Mouse (Mus musculus): Measurements from ENCODE around the gene Ccna1. TPM values are rescaled to one million over a fixed set of nuclear protein-coding genes. Genes with fewer than 3 reads are reported as not detected.

Gene Ccna1
- polyA plus RNA-seq, 1 experiment: not detected

- Histone ChIP-seq H3K9me3 (no peaks in the 10 kb centered on the region), H3K4me3 (replicated peaks) (no peak overlapping the region), H3K36me3 (replicated peaks; ENCODE audit: low read length) (no peaks in the 10 kb centered on the region), H3K27me3 (replicated peaks) (peaks cover 6% of the 10 kb centered on the region), H3K4me1 (0 out of 2 replicates have a peak, but pooled peaks cover 3% of the 10 kb centered on the region)
- TF ChIP-seq GATA1 (IDR thresholded peaks at IDR 0.05; ENCODE audit: borderline replicate concordance, low read length) (no peak), FLI1 (IDR thresholded peaks at IDR 0.05; ENCODE audit: low read length) (no peak)
These were observed 12.6 kb upstream of the Ccna1 start for GRCm38 (mm10) chr3:55067791-55068434.

DNA sequence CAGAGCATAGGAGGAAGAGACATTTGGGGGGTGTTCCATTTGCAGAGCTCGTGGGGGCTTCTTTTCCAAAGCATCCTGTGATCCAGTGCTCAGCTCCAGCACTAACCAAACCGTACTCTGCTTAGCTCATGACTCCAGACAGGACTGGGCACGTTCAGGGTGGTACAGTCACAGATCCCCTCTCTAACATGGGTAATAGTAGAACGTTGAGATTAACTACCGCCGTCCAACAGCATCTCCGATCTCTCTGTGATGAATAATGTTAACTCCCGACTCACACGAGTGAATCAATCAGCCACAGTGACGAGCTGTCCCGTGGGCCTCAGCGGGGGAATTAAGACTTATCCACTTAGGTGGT lies 11.3 kb upstream of the Ccna1 start:
- no peaks in the 10 kb centered on the region for H3K36me3 ChIP-seq (replicated peaks; ENCODE audit: low read length)
- no peaks in the 10 kb centered on the region for H3K9me3 ChIP-seq
- no peak for TF ChIP-seq GATA1 (IDR thresholded peaks at IDR 0.05; ENCODE audit: borderline replicate concordance, low read length)
- no peak for TF ChIP-seq FLI1 (IDR thresholded peaks at IDR 0.05; ENCODE audit: low read length)
- H3K4me3 ChIP-seq (replicated peaks): no peak overlapping the region
- 0 out of 2 replicates have a peak, but pooled peaks cover 3% of the 10 kb centered on the region for H3K4me1 ChIP-seq
- peaks cover 9% of the 10 kb centered on the region for H3K27me3 ChIP-seq (replicated peaks)

DNA sequence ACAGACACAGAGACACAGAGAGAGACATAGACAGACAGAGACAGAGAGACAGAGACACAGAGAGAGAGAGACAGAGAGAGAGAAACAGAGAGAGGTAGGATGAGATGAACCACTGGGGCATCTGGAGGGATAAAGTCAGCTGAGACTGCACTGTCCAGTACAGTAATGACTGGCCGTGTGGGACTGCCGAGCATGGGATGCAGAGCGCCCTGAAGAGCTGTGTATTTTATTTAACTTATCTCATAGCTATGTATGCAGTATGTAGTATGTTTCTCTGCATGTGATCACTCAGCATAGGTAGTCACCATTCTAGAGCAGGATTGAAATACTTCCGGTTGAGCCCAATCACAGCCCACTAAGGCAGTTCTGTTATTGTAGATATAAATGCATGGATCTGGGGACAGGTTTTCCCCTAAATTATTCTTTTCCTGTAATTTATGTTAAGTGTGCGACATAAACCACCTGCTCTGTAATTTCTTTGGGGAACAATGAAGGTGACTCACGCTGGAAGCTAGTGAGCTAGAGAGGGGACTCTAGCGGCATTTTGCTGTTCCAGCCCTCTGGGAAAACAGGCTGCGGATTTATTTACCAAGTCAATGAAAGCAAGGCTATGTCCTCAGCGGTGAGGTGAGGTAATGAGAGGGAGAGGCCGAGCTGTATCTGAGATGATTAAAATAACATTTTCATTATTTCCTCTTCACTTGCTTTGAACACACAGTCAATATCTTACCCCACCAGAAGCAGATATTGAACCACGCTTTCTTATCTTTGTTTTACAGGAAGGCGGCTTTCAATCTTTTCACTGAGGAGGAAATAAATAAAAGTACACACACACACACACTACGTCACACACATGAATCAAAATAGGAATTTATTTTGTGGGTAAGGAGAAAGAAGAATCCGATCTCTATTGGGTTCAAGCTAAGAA lies 10.7 kb upstream of the Ccna1 start:
- Histone ChIP-seq H3K27me3 (replicated peaks) (peaks cover 9% of the 10 kb centered on the region), H3K36me3 (replicated peaks; ENCODE audit: low read length) (no peaks in the 10 kb centered on the region), H3K4me1 (0 out of 2 replicates have a peak, but pooled peaks cover 3% of the 10 kb centered on the region), H3K9me3 (no peaks in the 10 kb centered on the region), H3K4me3 (replicated peaks) (no peak overlapping the region)
- TF ChIP-seq GATA1 (IDR thresholded peaks at IDR 0.05; ENCODE audit: borderline replicate concordance, low read length) (no peak), FLI1 (IDR thresholded peaks at IDR 0.05; ENCODE audit: low read length) (no peak)

DNA sequence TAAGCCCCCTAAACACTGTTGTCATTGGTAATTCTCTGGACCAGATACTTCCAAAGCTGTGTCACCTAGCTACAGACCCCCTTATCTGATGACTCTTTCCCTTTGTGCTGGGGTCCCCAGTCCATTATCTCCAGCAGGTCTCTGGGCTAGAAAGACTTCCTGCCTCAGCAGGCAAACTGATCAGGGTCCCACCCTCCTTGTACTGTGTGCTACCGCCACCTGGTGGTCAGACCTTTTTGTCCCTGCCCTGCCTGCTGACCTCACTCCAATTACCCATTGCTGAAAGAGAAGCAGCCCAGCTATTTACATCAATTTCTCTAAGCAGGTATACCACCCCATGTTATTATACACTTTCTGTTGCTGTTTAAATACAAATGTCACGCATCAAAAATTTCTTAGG lies 9.1 kb upstream of the Ccna1 start:
- peaks cover 9% of the 10 kb centered on the region for H3K27me3 ChIP-seq (replicated peaks)
- H3K36me3 ChIP-seq (replicated peaks; ENCODE audit: low read length): no peaks in the 10 kb centered on the region
- 0 out of 2 replicates have a peak, but pooled peaks cover 3% of the 10 kb centered on the region for H3K4me1 ChIP-seq
- no peak for TF ChIP-seq FLI1 (IDR thresholded peaks at IDR 0.05; ENCODE audit: low read length)
- TF ChIP-seq GATA1 (IDR thresholded peaks at IDR 0.05; ENCODE audit: borderline replicate concordance, low read length): no peak
- H3K9me3 ChIP-seq: no peaks in the 10 kb centered on the region
- H3K4me3 ChIP-seq (replicated peaks): no peak overlapping the region

GRCm38 (mm10) chr3:55062653-55063052 lies 7.4 kb upstream of the Ccna1 start:
- H3K27me3 ChIP-seq (replicated peaks): peaks cover 6% of the 10 kb centered on the region
- H3K9me3 ChIP-seq: no peaks in the 10 kb centered on the region
- H3K4me3 ChIP-seq (replicated peaks): no peak overlapping the region
- 0 out of 2 replicates have a peak, but pooled peaks cover 3% of the 10 kb centered on the region for H3K4me1 ChIP-seq
- TF ChIP-seq FLI1 (IDR thresholded peaks at IDR 0.05; ENCODE audit: low read length) (no peak), GATA1 (IDR thresholded peaks at IDR 0.05; ENCODE audit: borderline replicate concordance, low read length) (no peak)
- H3K36me3 ChIP-seq (replicated peaks; ENCODE audit: low read length): no peaks in the 10 kb centered on the region

DNA sequence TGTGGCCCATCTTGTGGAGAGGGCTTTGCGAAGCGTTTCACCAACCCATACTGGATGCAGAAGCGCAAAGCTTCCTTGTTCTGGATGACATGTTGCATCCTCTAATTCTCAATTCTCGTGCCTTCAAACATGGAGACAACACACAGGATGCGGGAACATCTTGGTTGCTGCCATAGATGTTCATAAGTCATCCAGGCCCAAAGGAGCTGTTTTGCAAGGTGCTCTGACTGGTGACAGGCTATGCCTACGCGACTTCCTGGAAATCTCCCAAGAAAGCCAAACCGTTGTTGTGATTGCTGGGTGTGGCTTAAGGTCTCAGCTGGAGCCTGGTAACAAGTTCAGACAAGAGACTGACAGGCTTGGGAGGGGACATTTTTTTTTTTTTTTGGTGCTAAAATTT lies 1.1 kb upstream of the Ccna1 start:
- TF ChIP-seq FLI1 (IDR thresholded peaks at IDR 0.05; ENCODE audit: low read length) (no peak), GATA1 (IDR thresholded peaks at IDR 0.05; ENCODE audit: borderline replicate concordance, low read length) (no peak)
- Histone ChIP-seq H3K4me1 (0 out of 2 replicates have a peak, but pooled peaks cover 4% of the 10 kb centered on the region), H3K27me3 (replicated peaks) (peaks cover 31% of the 10 kb centered on the region), H3K4me3 (replicated peaks) (no peak overlapping the region), H3K36me3 (replicated peaks; ENCODE audit: low read length) (no peaks in the 10 kb centered on the region), H3K9me3 (peaks cover 4% of the 10 kb centered on the region; the same call in 1 of the 2 replicates)

DNA sequence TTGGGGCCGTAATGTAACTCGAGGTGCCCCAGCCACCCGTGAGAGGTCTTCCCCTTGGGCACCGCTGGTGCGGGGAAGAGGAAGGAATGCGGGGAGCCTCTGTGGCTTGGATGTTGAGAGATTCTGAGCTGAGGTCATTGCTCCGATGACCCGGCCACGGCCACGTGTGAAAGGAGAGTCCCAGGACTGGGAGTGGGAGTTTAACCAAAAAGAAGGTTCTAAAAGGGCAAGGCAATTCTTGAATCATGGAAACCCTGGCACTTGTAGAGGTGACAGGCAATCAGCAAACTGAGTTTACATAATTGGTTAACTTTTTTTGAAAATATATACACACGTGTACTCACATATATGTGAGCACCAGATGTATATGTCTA lies 433 bp upstream of the Ccna1 start:
- Histone ChIP-seq H3K4me1 (0 out of 2 replicates have a peak, but pooled peaks cover 4% of the 10 kb centered on the region), H3K4me3 (replicated peaks) (no peak overlapping the region), H3K9me3 (peaks cover 4% of the 10 kb centered on the region; the same call in 1 of the 2 replicates), H3K36me3 (replicated peaks; ENCODE audit: low read length) (no peaks in the 10 kb centered on the region), H3K27me3 (replicated peaks) (peaks cover 31% of the 10 kb centered on the region)
- no peak for TF ChIP-seq FLI1 (IDR thresholded peaks at IDR 0.05; ENCODE audit: low read length)
- TF ChIP-seq GATA1 (IDR thresholded peaks at IDR 0.05; ENCODE audit: borderline replicate concordance, low read length): no peak

- peaks cover 31% of the 10 kb centered on the region for H3K27me3 ChIP-seq (replicated peaks)
- H3K4me3 ChIP-seq (replicated peaks): no peak overlapping the region
- TF ChIP-seq GATA1 (IDR thresholded peaks at IDR 0.05; ENCODE audit: borderline replicate concordance, low read length) (no peak), FLI1 (IDR thresholded peaks at IDR 0.05; ENCODE audit: low read length) (no peak)
- H3K9me3 ChIP-seq: peaks cover 11% of the 10 kb centered on the region; the same call in 1 of the 2 replicates
- H3K4me1 ChIP-seq: 0 out of 2 replicates have a peak, but pooled peaks cover 4% of the 10 kb centered on the region
- H3K36me3 ChIP-seq (replicated peaks; ENCODE audit: low read length): no peaks in the 10 kb centered on the region
These were observed 1.1 kb downstream of the Ccna1 start for GRCm38 (mm10) chr3:55054231-55054630.

DNA sequence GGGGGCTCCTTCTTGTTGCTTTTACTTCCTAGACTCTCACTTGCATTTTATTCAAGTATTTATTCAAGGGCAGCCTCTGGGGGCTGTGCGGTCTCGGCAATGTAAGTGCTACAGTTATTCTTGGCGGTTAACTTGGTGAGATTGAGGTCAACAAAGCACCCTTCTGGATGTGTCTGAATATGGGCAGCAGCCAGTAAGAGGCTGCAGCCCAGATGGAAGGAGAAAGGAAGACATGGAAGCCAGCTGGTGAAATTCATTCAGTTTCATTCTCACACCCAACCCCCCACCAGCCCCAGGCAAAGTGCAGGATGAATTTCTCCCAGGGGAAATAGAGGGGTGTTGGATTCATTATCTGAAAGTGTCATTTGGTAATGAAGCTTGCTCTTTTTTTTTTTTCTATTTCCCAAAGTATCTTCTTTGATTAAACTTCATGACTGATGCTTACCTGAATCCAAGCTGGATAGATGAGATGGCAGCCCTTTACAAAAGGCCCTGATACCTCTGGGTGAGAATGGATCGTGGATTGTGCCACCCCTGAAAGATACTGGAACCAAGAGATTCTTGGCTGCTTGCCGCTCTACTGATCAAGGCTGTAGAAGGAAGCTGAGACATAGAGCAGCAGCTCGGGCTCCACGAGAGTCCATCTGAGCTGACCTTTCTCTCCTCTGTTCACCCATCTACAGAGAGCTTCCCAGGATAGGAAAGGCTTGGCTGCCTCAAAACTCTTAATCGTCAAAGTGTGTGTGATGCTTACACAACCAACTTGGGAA lies 10.5 kb downstream of the Ccna1 start:
- Histone ChIP-seq H3K4me3 (replicated peaks) (no peak overlapping the region), H3K9me3 (peaks cover 12% of the 10 kb centered on the region), H3K27me3 (replicated peaks) (no peaks in the 10 kb centered on the region), H3K4me1 (no peaks in the 10 kb centered on the region), H3K36me3 (replicated peaks; ENCODE audit: low read length) (no peaks in the 10 kb centered on the region)
- TF ChIP-seq GATA1 (IDR thresholded peaks at IDR 0.05; ENCODE audit: borderline replicate concordance, low read length) (no peak), FLI1 (IDR thresholded peaks at IDR 0.05; ENCODE audit: low read length) (no peak)

All from megakaryocyte, embryonic 14.5 days (primary cell).